Mouse (Mus musculus) ovary, adult 2 months (tissue): Measurements from ENCODE around the gene Bcs1l. TPM values are rescaled to one million over a fixed set of nuclear protein-coding genes. Genes with fewer than 3 reads are reported as not detected.

Source experiments
- polyA plus RNA-seq: library from polyadenylated mRNA; depleted of rRNA; stranded (reverse); fragments of >200 nt; gene quantifications from 2 replicates; pipeline ENCODE4 v1.2.3, GENCODE M21; 2012; rRNA removed

Gene Bcs1l
- polyA plus RNA-seq, result 13.9 and 19.8 TPM in 2 replicates

DNA sequence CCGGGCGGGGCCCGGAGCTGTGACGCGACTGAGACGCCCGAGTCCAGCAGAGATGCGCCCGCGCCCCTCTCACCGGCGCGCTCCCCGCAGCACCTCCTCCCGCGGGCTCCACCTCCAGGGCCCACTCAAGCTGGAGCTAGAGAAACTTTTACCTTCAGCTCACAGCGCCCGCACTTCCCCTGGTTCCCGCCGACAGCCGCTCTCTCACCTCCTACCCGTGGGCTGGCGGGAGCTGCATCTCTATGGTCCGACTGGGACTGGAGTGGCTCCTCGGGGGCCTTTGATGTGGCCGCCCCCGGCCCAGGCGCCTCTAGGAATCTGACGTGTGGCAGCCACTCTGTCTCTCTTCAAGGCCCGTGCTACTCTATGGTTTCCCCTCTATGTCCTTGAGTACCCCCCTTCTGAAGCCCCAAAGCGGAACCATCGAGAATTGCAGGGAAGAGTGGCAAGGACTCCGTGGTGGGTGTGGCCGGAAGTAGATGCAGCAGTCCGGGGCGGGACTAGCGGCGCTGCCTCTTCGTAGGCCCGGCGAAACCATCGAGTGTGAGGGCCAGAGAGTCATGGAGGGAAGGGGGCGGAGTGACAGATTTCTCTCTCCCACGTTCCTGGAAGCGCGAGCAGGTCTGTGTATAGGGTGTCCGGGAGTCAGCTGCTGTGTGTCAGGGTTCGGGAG is at the start of gene Bcs1l, which contains the start of gene Zfp142:
Gene Bcs1l (plus strand): TSS at position 517 of the 673 bp plus-strand sequence.
Gene Zfp142 (minus strand): TSS at position 474 of the 673 bp plus-strand sequence.

DNA sequence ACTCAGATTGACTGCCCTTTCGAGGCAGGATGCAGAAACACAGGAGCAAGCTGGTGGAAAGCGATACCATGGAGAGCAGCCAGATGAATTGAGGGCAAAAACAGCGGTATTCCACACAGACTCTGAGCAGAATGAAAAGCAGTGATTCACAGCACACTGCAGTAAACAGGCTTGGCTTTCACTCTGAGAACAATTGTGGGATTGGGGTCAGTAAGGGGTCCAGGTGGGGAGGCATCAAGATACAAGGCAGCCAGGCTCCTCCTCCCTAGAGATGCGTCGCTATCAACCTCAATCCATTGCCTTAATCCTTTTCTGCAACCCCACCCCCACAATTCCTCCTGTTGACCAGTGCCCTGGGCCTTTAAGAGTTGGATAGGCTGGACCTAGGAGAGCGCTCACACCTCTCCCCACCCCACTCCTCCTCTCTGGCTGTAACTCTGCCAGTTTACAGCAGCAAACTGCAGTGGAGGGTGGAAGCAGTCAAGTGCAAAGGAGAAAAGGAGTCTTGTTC is 45.6 kb upstream of the Bcs1l start, which contains the start of gene Plcd4:
Gene Plcd4 (plus strand): TSS at position 438 of the 511 bp plus-strand sequence.

DNA sequence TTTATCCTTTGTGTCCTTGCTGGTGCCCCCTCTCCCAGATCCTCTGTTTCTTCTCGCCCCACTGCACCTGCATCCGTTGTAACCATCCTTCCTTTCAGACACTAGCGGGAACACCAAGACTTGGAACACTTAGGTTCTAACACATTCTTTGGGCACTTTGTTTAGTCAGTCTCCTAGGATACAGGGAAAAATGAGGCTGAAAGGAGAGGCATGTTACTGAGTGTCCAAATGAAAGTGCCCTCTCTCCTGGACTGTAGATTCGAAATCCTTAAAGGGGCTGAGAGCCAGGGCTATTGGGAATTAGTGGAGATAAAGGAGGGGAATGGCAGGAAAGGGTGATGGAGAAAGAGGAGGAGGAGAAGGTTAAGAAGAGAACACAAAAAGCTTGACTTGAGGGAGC is 43.9 kb upstream of the Bcs1l start, which contains the start of gene Usp37:
Gene Usp37 (minus strand): TSS at position 101 of the 400 bp plus-strand sequence.

DNA sequence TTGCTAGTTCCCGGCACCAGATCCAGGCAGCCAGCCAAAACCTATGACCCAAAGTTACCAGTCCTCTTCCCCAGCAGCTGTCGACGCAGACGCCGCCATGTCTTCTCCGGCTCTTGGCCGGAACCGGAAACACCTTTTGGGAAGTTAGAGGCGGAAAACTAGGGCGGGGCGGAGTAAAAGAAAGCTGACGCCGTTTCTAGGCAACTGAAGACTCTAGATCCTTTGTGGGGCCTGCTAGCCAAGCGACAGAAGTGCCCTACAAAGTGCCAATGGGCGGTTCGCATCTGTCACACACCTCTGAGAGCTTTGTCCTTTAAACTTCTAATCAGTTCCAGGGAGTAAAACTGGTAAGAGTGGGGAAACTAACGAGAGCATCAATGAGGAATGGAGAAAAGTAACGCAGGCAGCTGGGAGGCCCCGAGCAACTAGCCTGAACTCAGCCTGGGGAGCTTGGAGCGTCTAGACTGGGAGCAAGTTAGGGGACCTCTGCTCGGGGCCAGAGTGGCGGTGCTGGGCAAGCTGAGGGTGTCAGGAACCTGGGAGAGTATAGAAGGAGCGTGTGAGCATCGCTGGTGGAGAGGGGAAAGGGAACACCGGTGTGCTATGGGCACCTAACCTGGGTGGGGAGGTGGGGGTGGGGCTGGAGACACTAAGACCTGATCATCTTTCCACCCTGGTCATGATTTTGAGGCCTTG is 13.3 kb downstream of the Bcs1l start, which contains the start of the genes Rnf25 and Stk36:
Gene Rnf25 (minus strand): TSS at position 131 of the 696 bp plus-strand sequence.
Gene Stk36 (plus strand): TSS at position 179 of the 696 bp plus-strand sequence.

Other genes with a start within 250 kb of the Bcs1l start
- gene Catip, start 226.2 kb upstream of the Bcs1l start, polyA plus RNA-seq, result 7.0 and 7.4 TPM in 2 replicates
- 38.4 and 39.4 TPM in 2 replicates for gene Slc11a1, start 213.1 kb upstream of the Bcs1l start, polyA plus RNA-seq
- gene Ctdsp1, start 196.8 kb upstream of the Bcs1l start, polyA plus RNA-seq, result 176 and 180 TPM in 2 replicates
- 1.8 and 2.7 TPM in 2 replicates for gene Vil1, start 178.9 kb upstream of the Bcs1l start, polyA plus RNA-seq
- 21.1 and 26.1 TPM in 2 replicates for gene Cnot9, start 82.2 kb upstream of the Bcs1l start, polyA plus RNA-seq
- gene Plcd4, start 45.4 kb upstream of the Bcs1l start, polyA plus RNA-seq, result 0.21 and 0.50 TPM in 2 replicates
- 4.1 and 4.5 TPM in 2 replicates for gene Usp37, start 44.0 kb upstream of the Bcs1l start, polyA plus RNA-seq
- gene Zfp142, start within 50 bp of the Bcs1l start, polyA plus RNA-seq, result 21.2 and 24.4 TPM in 2 replicates
- 65.0 and 80.2 TPM in 2 replicates for gene Rnf25, start 13.1 kb downstream of the Bcs1l start, polyA plus RNA-seq
- 25.1 and 31.3 TPM in 2 replicates for gene Stk36, start 13.2 kb downstream of the Bcs1l start, polyA plus RNA-seq
- 21.6 and 31.2 TPM in 2 replicates for gene Ttll4, start 73.5 kb downstream of the Bcs1l start, polyA plus RNA-seq
- 14.9 and 15.1 TPM in 2 replicates for gene Cyp27a1, start 125.3 kb downstream of the Bcs1l start, polyA plus RNA-seq
- gene Prkag3, start 160.9 kb downstream of the Bcs1l start, polyA plus RNA-seq, result 0.44 and 0.79 TPM in 2 replicates
- 67.4 and 94.7 TPM in 2 replicates for gene Wnt6, start 183.6 kb downstream of the Bcs1l start, polyA plus RNA-seq
- gene Wnt10a, start 203.2 kb downstream of the Bcs1l start, polyA plus RNA-seq, result 2.8 and 4.3 TPM in 2 replicates